Mouse (Mus musculus) heart, embryonic 12.5 days (tissue): ENCODE data around the gene Rad50. TPM values are rescaled to one million over a fixed set of nuclear protein-coding genes. Genes with fewer than 3 reads are reported as not detected.
A peak's percentile ranks its signal among the peaks of the same experiment; 100 is the strongest.

Source experiments
- ATAC-seq: fragments of 200-750 bp; cut with Nextera tagmentation; 2 replicates; pipeline ENCODE4 v1.8.0; 2017; ENCODE audit warnings: moderate TSS enrichment, moderate library complexity; ENCODE audit not compliant: insufficient number of reproducible peaks, low FRiP score
- H3K27ac ChIP-seq: fragments of 300-500 bp; sonication (generic); 2 replicates; pipeline ENCODE4 v1.5.1; 2016; ENCODE audit warnings: mild to moderate bottlenecking, moderate library complexity; ENCODE audit not compliant: poor library complexity, severe bottlenecking
- H3K27me3 ChIP-seq: fragments of 300-500 bp; sonication (generic); replicated peaks from 2 replicates; pipeline ENCODE4 v1.6.1; 2016; ENCODE audit warnings: mild to moderate bottlenecking, moderate library complexity
- H3K36me3 ChIP-seq: fragments of 300-500 bp; sonication (generic); 2 replicates; pipeline ENCODE4 v1.6.1; 2016; ENCODE audit warnings: mild to moderate bottlenecking, moderate library complexity
- H3K4me1 ChIP-seq: fragments of 300-500 bp; sonication (generic); replicated peaks from 2 replicates; pipeline ENCODE4 v1.6.1; 2016; ENCODE audit warnings: mild to moderate bottlenecking
- H3K4me2 ChIP-seq: fragments of 300-500 bp; sonication (generic); 2 replicates; pipeline ENCODE4 v1.6.1; 2016; ENCODE audit warnings: mild to moderate bottlenecking, moderate library complexity
- H3K4me3 ChIP-seq: fragments of 300-500 bp; sonication (generic); 2 replicates; pipeline ENCODE4 v1.5.1; 2016; ENCODE audit warnings: mild to moderate bottlenecking
- H3K9ac ChIP-seq: fragments of 300-500 bp; sonication (generic); 2 replicates; pipeline ENCODE4 v1.6.1; 2016; ENCODE audit warnings: mild to moderate bottlenecking, moderate library complexity
- H3K9me3 ChIP-seq: fragments of 300-500 bp; sonication (generic); replicated peaks from 2 replicates; pipeline ENCODE4 v1.6.1; 2016; ENCODE audit warnings: mild to moderate bottlenecking, moderate library complexity
- WGBS: fragments of 180-500 bp; shearing (Covaris S2); methylation state at CpG from one replicate; pipeline ENCODE4 v1.1.7; 2016; 5-methylcytosine and 5-hydroxymethylcytosine counted together
- polyA plus RNA-seq: library from polyadenylated mRNA; unstranded; fragments of >200 nt; fragmentation: Nextera tagmentation; extraction: Ambion mirVana; gene quantifications from 2 replicates; pipeline ENCODE4 v1.2.1, GENCODE M21; 2016

The Rad50 gene
- polyA plus RNA-seq, 1 experiment from 2014 or later: 24.0 TPM

DNA sequence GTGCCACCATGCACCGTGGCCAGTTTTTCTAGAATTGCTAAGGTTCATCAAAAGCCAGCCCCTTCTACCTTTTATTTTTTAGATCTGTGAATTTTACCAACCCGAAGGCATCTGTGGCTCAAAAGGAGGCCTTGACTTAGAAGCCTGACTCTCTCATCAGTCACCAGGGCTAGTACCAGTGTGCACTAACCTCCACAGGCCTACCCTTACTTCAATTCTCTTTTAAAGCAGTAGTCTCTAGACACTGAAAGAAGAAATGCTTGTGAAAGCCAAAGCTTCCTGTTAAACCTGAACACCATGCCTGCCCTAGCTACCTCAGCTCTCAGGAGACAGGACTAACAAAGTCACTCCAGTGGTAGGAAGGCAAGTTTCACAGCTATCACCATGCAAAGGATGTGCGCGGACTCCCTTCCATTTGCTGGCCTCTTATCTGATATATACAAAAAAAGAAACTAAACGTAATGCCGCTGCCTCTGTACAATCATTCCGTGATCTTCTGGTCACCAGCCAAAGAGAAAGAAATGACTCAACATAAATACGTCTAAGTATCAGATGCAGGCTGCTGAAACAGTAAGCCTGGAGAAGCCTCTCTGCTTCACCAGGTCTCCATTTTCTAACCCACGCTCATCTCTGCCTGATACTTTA is 50.4 kb downstream of the Rad50 start:
- Histone ChIP-seq H3K4me3 (no peak overlapping the region), H3K9ac (no peak overlapping the region), H3K4me1 (peaks cover 34% of the 10 kb centered on the region), H3K27me3 (no peaks in the 10 kb centered on the region), H3K27ac (no peak overlapping the region), H3K4me2 (no peak overlapping the region), H3K36me3 (peaks cover 13% of the 10 kb centered on the region), H3K9me3 (no peaks in the 10 kb centered on the region)
- no peak for ATAC-seq
- WGBS: 43% methylated on average over 9 of the region's 9 CpGs

DNA sequence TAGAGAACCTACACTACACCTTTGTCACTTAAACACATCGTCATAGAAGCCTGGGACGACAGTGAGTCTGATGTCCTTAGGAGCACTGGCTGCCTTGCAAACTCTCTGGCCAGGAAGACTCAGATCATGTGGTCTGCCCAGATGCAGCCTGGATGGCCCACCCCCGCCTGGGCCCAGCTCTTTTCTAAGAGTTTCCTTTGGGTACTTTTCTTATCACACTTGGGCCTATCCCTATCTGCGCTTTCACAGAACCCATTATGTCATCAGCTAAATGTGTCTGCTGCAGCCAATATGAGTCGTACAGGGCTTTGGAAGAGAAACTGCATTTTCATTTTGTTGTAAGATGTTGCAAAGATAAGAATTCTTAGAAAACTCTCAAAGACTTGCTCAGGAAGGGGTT is 52.1 kb downstream of the Rad50 start:
- H3K4me2 ChIP-seq: 0 out of 2 replicates have a peak overlapping the region, but pooled peaks have one; percentile 1
- peaks cover 28% of the 10 kb centered on the region for H3K36me3 ChIP-seq
- no peaks in the 10 kb centered on the region for H3K27me3 ChIP-seq
- 7% methylated on average over 5 of the region's 5 CpGs for WGBS
- H3K4me3 ChIP-seq: no peak overlapping the region
- H3K27ac ChIP-seq: peak overlapping the region; percentile 27; the same call in 1 of the 2 replicates
- peaks cover 34% of the 10 kb centered on the region for H3K4me1 ChIP-seq
- ATAC-seq: peak; percentile 87
- no peaks in the 10 kb centered on the region for H3K9me3 ChIP-seq
- no peak overlapping the region for H3K9ac ChIP-seq

DNA sequence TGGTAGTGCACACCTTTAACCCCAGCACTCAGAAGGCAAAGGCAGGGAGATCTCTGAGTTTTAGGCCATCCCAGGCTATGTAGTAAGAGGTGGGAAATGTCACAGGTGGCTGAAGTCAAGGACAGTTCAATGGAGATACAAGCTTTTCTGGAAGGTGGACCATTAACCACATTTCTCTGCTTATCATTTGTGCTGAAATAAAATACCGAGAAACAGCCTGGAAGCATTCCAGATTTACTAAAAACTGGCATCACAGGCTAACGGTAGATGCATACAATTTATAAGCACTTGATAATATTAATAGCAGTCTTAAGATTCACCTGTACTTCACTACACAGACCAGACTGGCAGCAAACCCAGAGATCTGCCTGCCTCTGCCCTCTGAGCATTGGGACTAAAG is 54.7 kb downstream of the Rad50 start:
- Histone ChIP-seq H3K27ac (no peak overlapping the region), H3K9ac (no peak overlapping the region), H3K27me3 (no peaks in the 10 kb centered on the region), H3K9me3 (no peaks in the 10 kb centered on the region), H3K4me3 (no peak overlapping the region), H3K4me2 (no peak overlapping the region), H3K4me1 (peaks cover 24% of the 10 kb centered on the region), H3K36me3 (peaks cover 33% of the 10 kb centered on the region)
- WGBS: 85% methylated on average over 2 of the region's 2 CpGs
- no peak for ATAC-seq

DNA sequence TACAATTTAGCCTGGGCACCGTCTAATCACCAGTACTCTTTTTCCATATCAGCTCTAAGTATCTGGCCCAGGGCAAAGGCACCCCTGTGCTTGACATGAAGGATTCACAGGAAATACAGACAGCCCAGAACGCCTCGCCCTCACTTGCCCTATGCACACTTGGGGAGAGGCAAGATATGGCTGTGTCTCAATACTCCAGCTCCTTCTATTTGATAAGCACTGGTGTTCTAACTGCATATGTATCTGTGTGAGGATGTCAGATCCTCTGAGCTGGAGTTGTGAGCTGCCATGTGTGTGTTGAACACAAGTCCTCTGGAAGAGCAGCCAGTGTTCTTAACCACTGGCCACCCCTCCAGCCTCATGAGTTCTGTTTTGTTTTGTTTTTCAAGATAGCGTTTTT is 55.7 kb downstream of the Rad50 start:
- Histone ChIP-seq H3K4me1 (peaks cover 16% of the 10 kb centered on the region), H3K4me2 (no peak overlapping the region), H3K4me3 (no peak overlapping the region), H3K27ac (no peak overlapping the region), H3K27me3 (no peaks in the 10 kb centered on the region), H3K9me3 (no peaks in the 10 kb centered on the region), H3K9ac (no peak overlapping the region), H3K36me3 (peaks cover 33% of the 10 kb centered on the region)
- WGBS: 81% methylated on average over 4 of the region's 4 CpGs
- ATAC-seq: no peak

DNA sequence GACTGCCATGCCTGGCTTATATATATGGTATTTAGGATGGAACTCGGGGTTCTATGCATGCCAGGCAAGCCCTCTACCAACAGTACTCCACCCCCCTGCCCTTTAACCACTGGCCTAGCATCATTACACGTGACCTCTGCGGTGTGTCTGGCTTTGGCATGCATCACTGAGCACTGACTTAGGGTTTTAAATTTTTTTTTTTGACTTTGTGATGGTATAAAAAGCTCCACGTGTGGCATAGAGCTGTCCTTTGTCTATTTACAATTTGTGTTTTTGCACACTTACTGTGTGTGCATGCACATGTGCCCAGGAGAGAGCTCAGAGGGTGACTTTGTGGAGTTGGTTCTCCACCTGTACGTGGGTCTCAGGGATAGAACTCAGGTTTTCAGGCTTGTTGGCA is 63.1 kb downstream of the Rad50 start:
- H3K27ac ChIP-seq: no peak overlapping the region
- peaks cover 4% of the 10 kb centered on the region; the same call in 1 of the 2 replicates for H3K4me1 ChIP-seq
- H3K36me3 ChIP-seq: no peaks in the 10 kb centered on the region
- no peak overlapping the region for H3K4me3 ChIP-seq
- no peak for ATAC-seq
- 81% methylated on average over 5 of the region's 5 CpGs for WGBS
- no peak overlapping the region for H3K4me2 ChIP-seq
- no peak overlapping the region for H3K9ac ChIP-seq
- no peaks in the 10 kb centered on the region for H3K27me3 ChIP-seq
- H3K9me3 ChIP-seq: no peaks in the 10 kb centered on the region

DNA sequence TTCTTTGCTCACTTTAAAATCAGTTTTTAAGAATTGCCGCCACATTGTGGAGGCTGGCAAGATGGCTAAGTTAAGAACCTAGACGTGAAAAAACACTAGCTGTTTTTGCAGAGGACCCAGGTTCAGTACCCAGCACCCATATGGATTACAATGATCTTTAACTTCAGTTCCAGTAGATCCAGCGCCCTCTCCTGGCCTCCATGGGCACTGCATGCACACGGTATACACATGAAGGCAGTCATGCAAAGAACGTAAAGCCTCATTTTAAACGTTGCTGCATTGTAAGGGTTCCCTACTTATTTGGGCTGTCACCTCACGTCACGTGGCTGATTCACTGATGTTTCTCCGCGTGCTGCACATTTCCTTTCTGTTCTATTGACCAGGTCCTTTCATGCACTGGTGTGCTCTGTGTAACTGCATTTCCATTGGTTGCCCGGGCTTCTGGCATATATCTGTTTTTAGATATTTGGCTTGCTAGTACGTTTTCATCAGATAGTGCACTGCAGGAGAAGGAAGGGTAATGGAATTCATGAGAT is 64.3 kb downstream of the Rad50 start:
- no peak overlapping the region for H3K27ac ChIP-seq

DNA sequence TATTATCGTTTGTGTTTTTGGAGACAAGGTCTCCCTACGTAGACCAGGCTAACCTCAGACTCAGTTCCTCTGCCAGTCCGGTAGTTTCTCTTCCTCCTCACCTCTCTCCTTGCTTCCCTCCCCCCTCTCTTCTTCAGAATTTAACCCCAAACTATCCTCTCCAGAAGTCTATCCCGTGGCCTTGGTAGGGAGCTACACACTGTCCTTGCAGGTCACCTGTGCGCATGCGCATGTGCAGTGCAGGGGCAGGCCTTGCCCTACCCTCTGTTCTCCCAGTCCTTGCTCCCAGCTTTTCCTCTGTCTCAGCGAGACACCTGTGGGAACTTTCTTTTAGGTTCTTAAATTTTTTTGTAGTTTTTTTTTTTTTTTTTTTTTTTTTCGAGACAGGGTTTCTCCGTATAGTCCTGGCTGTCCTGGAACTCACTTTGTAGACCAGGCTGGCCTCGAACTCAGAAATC is 69.3 kb downstream of the Rad50 start:
- peaks cover 16% of the 10 kb centered on the region for H3K4me1 ChIP-seq
- no peak overlapping the region for H3K4me2 ChIP-seq
- no peaks in the 10 kb centered on the region for H3K9me3 ChIP-seq
- H3K27ac ChIP-seq: no peak overlapping the region
- no peaks in the 10 kb centered on the region for H3K36me3 ChIP-seq
- no peak for ATAC-seq
- H3K4me3 ChIP-seq: no peak overlapping the region
- peaks cover 26% of the 10 kb centered on the region for H3K27me3 ChIP-seq
- no peak overlapping the region for H3K9ac ChIP-seq
- 76% methylated on average over 10 of the region's 10 CpGs for WGBS

More for the DNA sequence above, 64.3 kb downstream of the Rad50 start:
- ATAC-seq: no peak
- Histone ChIP-seq H3K9me3 (no peaks in the 10 kb centered on the region), H3K4me1 (peaks cover 4% of the 10 kb centered on the region; the same call in 1 of the 2 replicates), H3K27me3 (peaks cover 1% of the 10 kb centered on the region), H3K36me3 (no peaks in the 10 kb centered on the region), H3K4me2 (no peak overlapping the region), H3K4me3 (no peak overlapping the region), H3K9ac (no peak overlapping the region)
- 56% methylated on average over 12 of the region's 12 CpGs for WGBS

DNA sequence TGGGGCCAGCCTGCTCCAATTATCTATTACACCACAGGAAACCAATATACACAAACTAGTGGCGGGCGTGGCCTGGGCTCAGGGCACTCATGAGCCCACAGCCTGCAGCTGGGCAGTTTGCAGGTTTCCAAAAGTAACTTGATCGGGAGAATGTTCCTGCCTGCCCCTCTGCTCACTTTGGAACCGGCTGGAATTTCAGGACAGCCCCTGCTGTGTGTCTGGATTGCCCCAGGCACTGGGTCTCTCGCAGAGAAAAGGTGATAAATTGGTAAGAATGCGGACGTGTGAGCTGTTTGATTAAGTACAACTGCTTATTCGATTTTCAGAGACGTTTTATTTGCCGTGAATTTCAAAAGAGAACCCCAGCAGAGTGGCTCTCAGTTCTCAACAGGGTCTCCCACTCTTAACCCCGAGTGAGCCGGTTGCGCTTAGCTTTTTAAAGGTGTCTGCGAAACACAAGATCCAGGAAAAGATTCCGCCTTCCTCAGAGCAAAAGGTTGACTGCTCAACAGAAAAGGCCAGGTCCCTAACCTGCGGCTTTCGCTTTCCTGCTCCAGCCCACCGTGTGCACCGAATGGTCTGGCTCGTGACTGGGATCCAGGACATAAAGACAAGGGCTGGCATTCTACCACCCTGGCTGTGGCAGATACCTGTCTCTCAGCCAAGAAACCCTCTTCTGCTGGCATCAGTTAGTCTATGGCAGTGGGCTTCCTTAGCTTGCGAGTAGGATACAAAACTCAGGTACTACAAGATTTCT is 69.9 kb downstream of the Rad50 start:
- Histone ChIP-seq H3K4me2 (peak overlapping the region; percentile 47), H3K27me3 (peaks cover 26% of the 10 kb centered on the region), H3K9me3 (no peaks in the 10 kb centered on the region), H3K4me1 (peaks cover 16% of the 10 kb centered on the region), H3K4me3 (no peak overlapping the region), H3K36me3 (no peaks in the 10 kb centered on the region), H3K9ac (no peak overlapping the region), H3K27ac (no peak overlapping the region)
- ATAC-seq: no peak
- 18% methylated on average over 21 of the region's 21 CpGs for WGBS

DNA sequence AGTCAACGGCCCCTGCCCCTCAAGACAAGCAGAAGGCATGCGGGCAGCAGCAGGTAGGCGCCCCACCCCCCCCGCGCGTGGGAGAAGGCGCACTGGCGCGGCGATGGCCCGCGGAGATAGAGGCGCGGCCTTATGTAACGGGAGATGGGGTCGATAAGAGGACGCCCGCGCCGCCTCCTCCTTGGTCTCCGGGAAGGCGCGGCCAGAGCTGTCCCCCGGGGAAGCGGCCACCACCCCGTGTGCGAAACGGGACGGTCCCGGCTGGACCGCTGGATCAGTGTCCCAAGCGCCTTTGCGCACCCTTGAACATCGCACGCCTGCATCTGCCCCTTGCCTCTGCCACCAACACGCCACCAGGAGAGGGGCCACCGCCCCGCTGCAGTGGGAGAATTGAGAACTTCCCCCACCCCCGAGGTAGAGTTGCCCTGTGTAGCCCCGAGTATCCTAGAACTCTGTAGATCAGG is 70.9 kb downstream of the Rad50 start:
- 2% methylated on average over 35 of the region's 40 CpGs for WGBS
- Histone ChIP-seq H3K27ac (no peak overlapping the region), H3K27me3 (peaks cover 26% of the 10 kb centered on the region), H3K9ac (peak overlapping the region; percentile 63), H3K4me3 (peak overlapping the region; percentile 47), H3K36me3 (no peaks in the 10 kb centered on the region), H3K4me2 (peak overlapping the region; percentile 88), H3K9me3 (no peaks in the 10 kb centered on the region), H3K4me1 (peaks cover 16% of the 10 kb centered on the region)
- ATAC-seq: no peak

DNA sequence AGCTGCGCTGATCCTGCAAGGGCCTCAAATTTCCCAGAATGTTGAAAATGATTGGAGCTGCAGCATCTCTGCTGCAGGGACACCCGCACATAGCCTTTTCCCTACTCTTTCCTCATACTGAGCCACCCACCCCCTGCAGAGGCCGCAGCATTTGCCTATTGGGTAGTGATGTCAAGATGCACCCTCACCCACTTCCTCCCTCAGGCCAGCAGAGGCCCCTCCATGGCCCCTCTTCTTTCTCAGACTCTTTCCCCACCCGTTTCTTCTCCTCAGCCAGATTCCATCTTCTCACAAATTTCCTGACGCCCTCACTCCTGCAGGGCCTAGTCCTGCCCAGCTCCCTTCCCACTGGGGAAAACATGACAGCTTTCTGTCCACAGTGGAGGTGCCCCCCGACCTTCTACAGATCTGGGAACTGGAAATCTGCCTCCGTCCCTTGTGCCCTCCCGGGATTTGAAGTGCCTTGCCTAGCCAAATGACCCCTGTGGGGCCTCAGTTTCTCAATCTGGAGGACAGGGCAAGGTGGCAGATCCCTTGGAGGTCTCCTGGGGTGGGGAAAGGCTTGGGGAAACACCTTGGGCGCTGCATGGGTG is 71.4 kb downstream of the Rad50 start:
- peaks cover 16% of the 10 kb centered on the region for H3K4me1 ChIP-seq
- H3K27me3 ChIP-seq: peaks cover 26% of the 10 kb centered on the region
- ATAC-seq: no peak
- no peaks in the 10 kb centered on the region for H3K9me3 ChIP-seq
- H3K4me3 ChIP-seq: peak overlapping the region; percentile 47
- H3K9ac ChIP-seq: peak overlapping the region; percentile 63
- no peaks in the 10 kb centered on the region for H3K36me3 ChIP-seq
- H3K4me2 ChIP-seq: peak overlapping the region; percentile 88
- WGBS: 34% methylated on average over 9 of the region's 9 CpGs
- H3K27ac ChIP-seq: no peak overlapping the region

DNA sequence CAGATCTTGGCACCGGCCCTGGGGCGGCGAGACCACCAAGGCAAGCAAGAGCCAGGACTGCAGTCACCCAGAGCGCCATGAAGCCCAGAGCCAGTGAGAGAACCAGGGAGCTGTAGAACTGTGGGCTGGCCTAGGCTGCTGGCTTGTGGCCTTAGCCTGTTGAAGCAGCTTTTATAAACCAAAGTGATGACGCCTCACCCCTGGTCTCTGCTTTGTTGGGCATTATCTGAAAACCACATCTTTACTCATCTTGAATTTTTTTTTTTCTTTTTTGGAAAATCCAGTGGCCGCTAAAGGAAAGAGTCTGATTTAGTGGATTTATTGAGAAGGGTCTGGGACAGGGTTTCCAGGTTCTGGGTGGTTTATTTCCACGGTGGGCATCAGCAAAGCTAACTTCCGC is 72.6 kb downstream of the Rad50 start, which contains the start of gene Il13:
Gene Il13, minus strand, starts transcription at position 147 of the 400 bp plus-strand sequence.
- Histone ChIP-seq H3K9ac (no peak within 1 kb of the TSS), H3K27ac (no peak within 1 kb of the TSS), H3K4me3 (no peak within 1 kb of the TSS), H3K4me1 (peaks cover 16% of the 10 kb centered on the region), H3K36me3 (no peaks in the 10 kb centered on the region), H3K27me3 (peaks cover 26% of the 10 kb centered on the region), H3K9me3 (no peaks in the 10 kb centered on the region), H3K4me2 (no peak within 1 kb of the TSS)
- no peak for ATAC-seq
- WGBS: 89% methylated on average over 8 of the region's 8 CpGs
